Mouse (Mus musculus) forebrain, postnatal 0 days (tissue): ENCODE data around the gene Smok3b. TPM values are rescaled to one million over a fixed set of nuclear protein-coding genes. Genes with fewer than 3 reads are reported as not detected.

Experiments
- ATAC-seq: fragments of 200-750 bp; cut with Nextera tagmentation; 2 replicates; pipeline ENCODE4 v1.8.0; 2017; ENCODE audit warnings: mild to moderate bottlenecking, moderate library complexity
- DNase-seq: peaks from one replicate; pipeline ENCODE4 v3.0.0-alpha.2; 2015
- H3K27ac ChIP-seq: fragments of 300-500 bp; sonication (generic); 2 replicates; pipeline ENCODE4 v1.5.1; 2014; ENCODE audit warnings: low read depth, mild to moderate bottlenecking, antibody characterized with exemption, low read length, moderate library complexity, mixed read lengths
- H3K27me3 ChIP-seq: fragments of 300-500 bp; sonication (generic); 2 replicates; pipeline ENCODE4 v1.6.1; 2014; ENCODE audit warnings: mild to moderate bottlenecking, low read length, mixed read lengths; ENCODE audit not compliant: insufficient read depth
- H3K36me3 ChIP-seq: fragments of 300-500 bp; sonication (generic); 2 replicates; pipeline ENCODE4 v1.6.1; 2014; ENCODE audit warnings: mild to moderate bottlenecking, moderate library complexity; ENCODE audit not compliant: insufficient read depth
- H3K4me1 ChIP-seq: fragments of 300-500 bp; sonication (generic); 2 replicates; pipeline ENCODE4 v1.6.1; 2014; ENCODE audit warnings: antibody characterized with exemption; ENCODE audit not compliant: insufficient read depth
- H3K4me2 ChIP-seq: fragments of 300-500 bp; sonication (generic); 2 replicates; pipeline ENCODE4 v1.6.1; 2014; ENCODE audit warnings: low read depth, mild to moderate bottlenecking, moderate library complexity
- H3K4me3 ChIP-seq: fragments of 300-500 bp; sonication (generic); 2 replicates; pipeline ENCODE4 v1.5.1; 2014; ENCODE audit warnings: low read depth, low read length, mixed read lengths
- H3K9ac ChIP-seq: fragments of 300-500 bp; sonication (generic); 2 replicates; pipeline ENCODE4 v1.6.1; 2014; ENCODE audit warnings: mild to moderate bottlenecking
- H3K9me3 ChIP-seq: fragments of 300-500 bp; sonication (generic); 2 replicates; pipeline ENCODE4 v1.6.1; 2016; ENCODE audit warnings: low read length
- CTCF ChIP-seq: sonication (generic); IDR thresholded peaks from 2 replicates; pipeline ENCODE4 v1.5.1; 2016; ENCODE audit warnings: antibody characterized with exemption, control low read depth, low read depth
- whole genome bisulfite sequencing: fragments of 180-500 bp; shearing (Covaris S2); extraction: QIAGEN DNeasy Blood & Tissue Kit; methylation state at CpG from one replicate; pipeline ENCODE4 v1.1.7; 2014; 5-methylcytosine and 5-hydroxymethylcytosine counted together
- polyA plus RNA-seq: library from polyadenylated mRNA; unstranded; fragments of >200 nt; fragmentation: Nextera tagmentation; extraction: Ambion mirVana; gene quantifications from 2 replicates; pipeline ENCODE4 v1.2.1, GENCODE M21; 2015
- total RNA-seq: library from RNA; depleted of rRNA; stranded (reverse); fragments of >200 nt; gene quantifications from 2 replicates; pipeline ENCODE4 v1.2.3, GENCODE M21; 2014

The Smok3b gene
- total and polyA plus RNA-seq, 2 experiments from 2014 or later = not detected

- no peaks in the 10 kb centered on the region for H3K27me3 ChIP-seq
- no peak for ATAC-seq
- 94% methylated on average over 4 of the region's 4 CpGs for WGBS
- no peak for TF ChIP-seq CTCF
- H3K27ac ChIP-seq = no peak overlapping the region
- H3K9me3 ChIP-seq = no peaks in the 10 kb centered on the region
- H3K4me2 ChIP-seq = no peak overlapping the region
- no peak for DNase-seq
- no peak overlapping the region for H3K4me3 ChIP-seq
- no peak overlapping the region for H3K9ac ChIP-seq
- H3K4me1 ChIP-seq = no peaks in the 10 kb centered on the region
- no peaks in the 10 kb centered on the region for H3K36me3 ChIP-seq
Measured at GRCm38 (mm10) chr5:138073803-138074202, 52.6 kb downstream of the Smok3b start.

- H3K36me3 ChIP-seq = no peaks in the 10 kb centered on the region
- no peaks in the 10 kb centered on the region for H3K9me3 ChIP-seq
- H3K27me3 ChIP-seq = no peaks in the 10 kb centered on the region
- no peak overlapping the region for H3K9ac ChIP-seq
- H3K27ac ChIP-seq = no peak overlapping the region
- DNase-seq (no peak), ATAC-seq (no peak)
- 79% methylated on average over 3 of the region's 3 CpGs for WGBS
- H3K4me3 ChIP-seq = no peak overlapping the region
- H3K4me2 ChIP-seq = no peak overlapping the region
- H3K4me1 ChIP-seq = no peaks in the 10 kb centered on the region
- no peak for TF ChIP-seq CTCF
Measured at GRCm38 (mm10) chr5:138075684-138076083, 54.5 kb downstream of the Smok3b start.

- TF ChIP-seq CTCF = no peak
- Histone ChIP-seq H3K27ac (no peak overlapping the region), H3K9me3 (no peaks in the 10 kb centered on the region), H3K4me3 (no peak overlapping the region), H3K9ac (no peak overlapping the region), H3K27me3 (no peaks in the 10 kb centered on the region), H3K4me1 (no peaks in the 10 kb centered on the region), H3K36me3 (no peaks in the 10 kb centered on the region), H3K4me2 (no peak overlapping the region)
- ATAC-seq = no peak
- DNase-seq = no peak
- 55% methylated on average over 2 of the region's 2 CpGs for WGBS
Measured at GRCm38 (mm10) chr5:138076148-138076547, 54.9 kb downstream of the Smok3b start.

- no peak for TF ChIP-seq CTCF
- no peak overlapping the region for H3K4me3 ChIP-seq
- H3K4me1 ChIP-seq = no peaks in the 10 kb centered on the region
- DNase-seq (no peak), ATAC-seq (no peak)
- no peak overlapping the region for H3K9ac ChIP-seq
- no peaks in the 10 kb centered on the region for H3K36me3 ChIP-seq
- 90% methylated on average over 5 of the region's 5 CpGs for WGBS
- no peak overlapping the region for H3K27ac ChIP-seq
- no peaks in the 10 kb centered on the region for H3K27me3 ChIP-seq
- H3K4me2 ChIP-seq = no peak overlapping the region
- no peaks in the 10 kb centered on the region for H3K9me3 ChIP-seq
Measured at GRCm38 (mm10) chr5:138080456-138080855, 59.2 kb downstream of the Smok3b start.

- H3K9me3 ChIP-seq = no peaks in the 10 kb centered on the region
Measured at GRCm38 (mm10) chr5:138081446-138081845, 60.2 kb downstream of the Smok3b start.

GRCm38 (mm10) chr5:138083318-138083900 lies 62.2 kb downstream of the Smok3b start:
- Histone ChIP-seq H3K27ac (no peak overlapping the region), H3K27me3 (no peaks in the 10 kb centered on the region), H3K4me2 (no peak overlapping the region), H3K9me3 (no peaks in the 10 kb centered on the region), H3K4me3 (no peak overlapping the region), H3K9ac (no peak overlapping the region), H3K4me1 (peaks cover 20% of the 10 kb centered on the region), H3K36me3 (no peaks in the 10 kb centered on the region)
- 55% methylated on average over 2 of the region's 2 CpGs for WGBS
- DNase-seq = no peak
- TF ChIP-seq CTCF = no peak
- ATAC-seq = no peak

More at GRCm38 (mm10) chr5:138081446-138081845, 60.2 kb downstream of the Smok3b start:
- Histone ChIP-seq H3K4me3 (no peak overlapping the region), H3K27ac (no peak overlapping the region), H3K9ac (no peak overlapping the region), H3K4me1 (peaks cover 6% of the 10 kb centered on the region; the same call in 1 of the 2 replicates), H3K36me3 (no peaks in the 10 kb centered on the region), H3K27me3 (no peaks in the 10 kb centered on the region), H3K4me2 (no peak overlapping the region)
- DNase-seq (no peak), ATAC-seq (no peak)
- 90% methylated on average over 9 of the region's 9 CpGs for WGBS
- TF ChIP-seq CTCF = no peak

GRCm38 (mm10) chr5:138083936-138084335 lies 62.7 kb downstream of the Smok3b start:
- WGBS = 92% methylated on average over 2 of the region's 2 CpGs
- no peak for TF ChIP-seq CTCF
- Histone ChIP-seq H3K27ac (no peak overlapping the region), H3K9ac (no peak overlapping the region), H3K36me3 (no peaks in the 10 kb centered on the region), H3K4me2 (no peak overlapping the region), H3K4me3 (no peak overlapping the region), H3K9me3 (no peaks in the 10 kb centered on the region), H3K4me1 (peaks cover 20% of the 10 kb centered on the region), H3K27me3 (no peaks in the 10 kb centered on the region)
- ATAC-seq (no peak), DNase-seq (no peak)
